Mouse (Mus musculus): ENCODE results near the gene Cd200. TPM values are rescaled to one million over a fixed set of nuclear protein-coding genes. Genes with fewer than 3 reads are reported as not detected.

The Cd200 gene
- polyA plus RNA-seq, 1 experiment, result not detected

- H3K4me1 ChIP-seq (ENCODE audit: control insufficient read depth, insufficient read depth, low read length), result no peaks in the 10 kb centered on the region
- H3K9ac ChIP-seq (ENCODE audit: low read depth, poor library complexity, severe bottlenecking), result no peak overlapping the region
- no peak for TF ChIP-seq POLR2A (IDR thresholded peaks at IDR 0.05; ENCODE audit: insufficient read depth, low read length)
- no peak overlapping the region for H3K27ac ChIP-seq (ENCODE audit: insufficient read depth, low read length)
- no peaks in the 10 kb centered on the region for H3K36me3 ChIP-seq (ENCODE audit: control insufficient read depth, insufficient read depth, low read length, poor library complexity, severe bottlenecking)
- H3K27me3 ChIP-seq (ENCODE audit: control insufficient read depth, insufficient read depth, low read length, poor library complexity, severe bottlenecking), result no peaks in the 10 kb centered on the region
- no peaks in the 10 kb centered on the region for H3K9me3 ChIP-seq (replicated peaks; ENCODE audit: control insufficient read depth, insufficient read depth, low read length, poor library complexity, severe bottlenecking)
- no peak overlapping the region; the same call in 1 of the 2 replicates for H3K4me3 ChIP-seq (ENCODE audit: low read depth, low read length)
Observed at GRCm38 (mm10) chr16:45407645-45408400, 1.0 kb downstream of the Cd200 start.

- no peaks in the 10 kb centered on the region for H3K27me3 ChIP-seq (ENCODE audit: control insufficient read depth, insufficient read depth, low read length, poor library complexity, severe bottlenecking)
- H3K36me3 ChIP-seq (ENCODE audit: control insufficient read depth, insufficient read depth, low read length, poor library complexity, severe bottlenecking), result no peaks in the 10 kb centered on the region
- TF ChIP-seq POLR2A (IDR thresholded peaks at IDR 0.05; ENCODE audit: insufficient read depth, low read length) (no peak), EP300 (IDR thresholded peaks at IDR 0.05; ENCODE audit: insufficient read depth, low read depth, low read length) (no peak)
- no peak overlapping the region for H3K27ac ChIP-seq (ENCODE audit: insufficient read depth, low read length)
- H3K4me3 ChIP-seq (ENCODE audit: low read depth, low read length), result no peak overlapping the region
- H3K9me3 ChIP-seq (replicated peaks; ENCODE audit: control insufficient read depth, insufficient read depth, low read length, poor library complexity, severe bottlenecking), result no peaks in the 10 kb centered on the region
- no peaks in the 10 kb centered on the region for H3K4me1 ChIP-seq (ENCODE audit: control insufficient read depth, insufficient read depth, low read length)
- H3K9ac ChIP-seq (ENCODE audit: low read depth, poor library complexity, severe bottlenecking), result no peak overlapping the region
Observed at GRCm38 (mm10) chr16:45407091-45407490, 1.8 kb downstream of the Cd200 start.

GRCm38 (mm10) chr16:45402951-45403350 lies 5.9 kb downstream of the Cd200 start:
- no peak overlapping the region for H3K4me3 ChIP-seq (ENCODE audit: low read depth, low read length)
- no peaks in the 10 kb centered on the region for H3K27me3 ChIP-seq (ENCODE audit: control insufficient read depth, insufficient read depth, low read length, poor library complexity, severe bottlenecking)
- TF ChIP-seq POLR2A (IDR thresholded peaks at IDR 0.05; ENCODE audit: insufficient read depth, low read length), result no peak
- H3K36me3 ChIP-seq (ENCODE audit: control insufficient read depth, insufficient read depth, low read length, poor library complexity, severe bottlenecking), result no peaks in the 10 kb centered on the region
- no peak overlapping the region for H3K27ac ChIP-seq (ENCODE audit: insufficient read depth, low read length)
- H3K4me1 ChIP-seq (ENCODE audit: control insufficient read depth, insufficient read depth, low read length), result no peaks in the 10 kb centered on the region
- H3K9me3 ChIP-seq (replicated peaks; ENCODE audit: control insufficient read depth, insufficient read depth, low read length, poor library complexity, severe bottlenecking), result no peaks in the 10 kb centered on the region
- no peak overlapping the region for H3K9ac ChIP-seq (ENCODE audit: low read depth, poor library complexity, severe bottlenecking)

GRCm38 (mm10) chr16:45402036-45402435 lies 6.8 kb downstream of the Cd200 start:
- Histone ChIP-seq H3K4me1 (ENCODE audit: control insufficient read depth, insufficient read depth, low read length) (no peaks in the 10 kb centered on the region), H3K9ac (ENCODE audit: low read depth, poor library complexity, severe bottlenecking) (no peak overlapping the region), H3K27me3 (ENCODE audit: control insufficient read depth, insufficient read depth, low read length, poor library complexity, severe bottlenecking) (no peaks in the 10 kb centered on the region), H3K27ac (ENCODE audit: insufficient read depth, low read length) (no peak overlapping the region), H3K9me3 (replicated peaks; ENCODE audit: control insufficient read depth, insufficient read depth, low read length, poor library complexity, severe bottlenecking) (no peaks in the 10 kb centered on the region), H3K4me3 (ENCODE audit: low read depth, low read length) (no peak overlapping the region), H3K36me3 (ENCODE audit: control insufficient read depth, insufficient read depth, low read length, poor library complexity, severe bottlenecking) (no peaks in the 10 kb centered on the region)
- TF ChIP-seq CTCF (IDR thresholded peaks at IDR 0.05; ENCODE audit: low read depth, low read length), result no peak
- TF ChIP-seq EP300 (IDR thresholded peaks at IDR 0.05; ENCODE audit: insufficient read depth, low read depth, low read length), result no peak
- no peak for TF ChIP-seq POLR2A (IDR thresholded peaks at IDR 0.05; ENCODE audit: insufficient read depth, low read length)

GRCm38 (mm10) chr16:45399947-45400555 lies 8.8 kb downstream of the Cd200 start:
- TF ChIP-seq EP300 (IDR thresholded peaks at IDR 0.05; ENCODE audit: insufficient read depth, low read depth, low read length) (no peak), CTCF (IDR thresholded peaks at IDR 0.05; ENCODE audit: low read depth, low read length) (no peak), POLR2A (IDR thresholded peaks at IDR 0.05; ENCODE audit: insufficient read depth, low read length) (no peak)
- H3K4me1 ChIP-seq (ENCODE audit: control insufficient read depth, insufficient read depth, low read length), result no peaks in the 10 kb centered on the region
- no peak overlapping the region for H3K9ac ChIP-seq (ENCODE audit: low read depth, poor library complexity, severe bottlenecking)
- H3K27ac ChIP-seq (ENCODE audit: insufficient read depth, low read length), result no peak overlapping the region
- no peaks in the 10 kb centered on the region for H3K9me3 ChIP-seq (replicated peaks; ENCODE audit: control insufficient read depth, insufficient read depth, low read length, poor library complexity, severe bottlenecking)
- no peaks in the 10 kb centered on the region for H3K36me3 ChIP-seq (ENCODE audit: control insufficient read depth, insufficient read depth, low read length, poor library complexity, severe bottlenecking)
- H3K27me3 ChIP-seq (ENCODE audit: control insufficient read depth, insufficient read depth, low read length, poor library complexity, severe bottlenecking), result no peaks in the 10 kb centered on the region
- H3K4me3 ChIP-seq (ENCODE audit: low read depth, low read length), result no peak overlapping the region

- Histone ChIP-seq H3K9me3 (replicated peaks; ENCODE audit: control insufficient read depth, insufficient read depth, low read length, poor library complexity, severe bottlenecking) (no peaks in the 10 kb centered on the region), H3K4me3 (ENCODE audit: low read depth, low read length) (no peak overlapping the region), H3K27me3 (ENCODE audit: control insufficient read depth, insufficient read depth, low read length, poor library complexity, severe bottlenecking) (no peaks in the 10 kb centered on the region), H3K27ac (ENCODE audit: insufficient read depth, low read length) (no peak overlapping the region), H3K36me3 (ENCODE audit: control insufficient read depth, insufficient read depth, low read length, poor library complexity, severe bottlenecking) (no peaks in the 10 kb centered on the region), H3K4me1 (ENCODE audit: control insufficient read depth, insufficient read depth, low read length) (no peaks in the 10 kb centered on the region), H3K9ac (ENCODE audit: low read depth, poor library complexity, severe bottlenecking) (no peak overlapping the region)
- TF ChIP-seq EP300 (IDR thresholded peaks at IDR 0.05; ENCODE audit: insufficient read depth, low read depth, low read length) (no peak), CTCF (IDR thresholded peaks at IDR 0.05; ENCODE audit: low read depth, low read length) (no peak)
Observed at GRCm38 (mm10) chr16:45399411-45399810, 9.4 kb downstream of the Cd200 start.
